Mouse (Mus musculus) T-helper 2 cell (primary cell): Measurements from ENCODE around the gene Fbn1.

ENCODE experiments used
- in situ Hi-C: fragments of 300-600 bp; cut with MboI, MseI; formaldehyde crosslinking; loops from one replicate; pipeline ENCODE4 v1.15.1; 2025; ENCODE audit warnings: high pct_unique_total_duplicates

Fbn1 gene

DNA sequence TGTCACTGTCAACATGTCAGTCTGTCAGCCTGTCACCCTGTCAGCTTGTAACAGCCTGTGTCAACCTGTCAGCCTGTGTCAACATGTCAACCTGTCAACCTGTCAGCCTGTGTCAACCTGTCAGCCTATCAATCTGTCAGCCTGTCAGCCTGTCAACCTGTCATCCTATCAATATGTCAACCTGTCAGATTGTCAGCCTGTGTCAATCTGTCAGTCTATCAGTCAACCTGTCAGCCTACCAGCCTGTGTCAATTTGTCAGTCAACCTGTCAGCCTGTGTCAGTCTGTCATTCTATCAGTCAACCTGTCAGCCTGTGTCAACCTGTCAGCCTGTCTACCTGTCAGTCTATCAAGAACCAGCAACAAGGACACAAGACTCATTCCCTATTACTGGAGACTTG, 6.3 kb downstream of the Fbn1 start:
- in situ Hi-C loops, result no loop called here

DNA sequence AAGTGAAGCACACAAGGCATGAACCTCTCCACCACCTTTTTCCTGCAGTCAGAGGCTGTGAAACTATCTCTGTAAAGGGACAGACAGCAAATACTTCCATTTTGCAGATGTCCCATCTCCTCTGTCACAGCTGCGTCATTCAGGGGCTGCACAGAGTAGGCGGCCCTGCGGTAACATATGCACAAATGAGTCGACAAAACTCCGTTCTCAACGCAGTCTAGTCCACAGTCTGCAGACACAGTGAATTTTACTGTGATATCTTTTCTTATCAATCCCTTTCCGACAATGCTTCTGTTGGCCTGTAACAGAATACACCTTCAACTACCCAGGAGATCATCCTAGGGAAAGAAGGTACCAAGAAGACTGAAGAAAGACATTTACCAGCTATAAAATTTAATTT, 9.6 kb downstream of the Fbn1 start:
- in situ Hi-C loops, result no loop called here

DNA sequence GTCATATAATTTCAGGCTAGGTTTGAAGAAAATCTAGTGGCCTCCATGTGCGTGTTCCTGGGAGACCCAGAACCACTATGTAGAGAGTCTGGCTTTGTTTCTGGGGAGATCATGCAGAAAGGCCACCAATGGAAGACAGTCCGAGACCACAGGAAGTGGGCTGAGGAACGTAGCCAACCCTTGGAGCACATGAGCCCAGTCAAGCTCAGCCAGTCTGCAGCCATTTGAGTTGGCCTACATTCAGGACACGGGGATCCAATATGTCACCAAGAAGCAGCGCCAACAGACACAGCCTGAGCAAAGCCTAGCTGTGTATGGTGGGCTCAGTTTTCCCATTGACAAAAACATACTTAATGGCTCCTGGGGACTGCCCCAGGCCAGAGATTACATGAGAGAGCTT, 11.1 kb downstream of the Fbn1 start:
- in situ Hi-C loops, result no loop called here

DNA sequence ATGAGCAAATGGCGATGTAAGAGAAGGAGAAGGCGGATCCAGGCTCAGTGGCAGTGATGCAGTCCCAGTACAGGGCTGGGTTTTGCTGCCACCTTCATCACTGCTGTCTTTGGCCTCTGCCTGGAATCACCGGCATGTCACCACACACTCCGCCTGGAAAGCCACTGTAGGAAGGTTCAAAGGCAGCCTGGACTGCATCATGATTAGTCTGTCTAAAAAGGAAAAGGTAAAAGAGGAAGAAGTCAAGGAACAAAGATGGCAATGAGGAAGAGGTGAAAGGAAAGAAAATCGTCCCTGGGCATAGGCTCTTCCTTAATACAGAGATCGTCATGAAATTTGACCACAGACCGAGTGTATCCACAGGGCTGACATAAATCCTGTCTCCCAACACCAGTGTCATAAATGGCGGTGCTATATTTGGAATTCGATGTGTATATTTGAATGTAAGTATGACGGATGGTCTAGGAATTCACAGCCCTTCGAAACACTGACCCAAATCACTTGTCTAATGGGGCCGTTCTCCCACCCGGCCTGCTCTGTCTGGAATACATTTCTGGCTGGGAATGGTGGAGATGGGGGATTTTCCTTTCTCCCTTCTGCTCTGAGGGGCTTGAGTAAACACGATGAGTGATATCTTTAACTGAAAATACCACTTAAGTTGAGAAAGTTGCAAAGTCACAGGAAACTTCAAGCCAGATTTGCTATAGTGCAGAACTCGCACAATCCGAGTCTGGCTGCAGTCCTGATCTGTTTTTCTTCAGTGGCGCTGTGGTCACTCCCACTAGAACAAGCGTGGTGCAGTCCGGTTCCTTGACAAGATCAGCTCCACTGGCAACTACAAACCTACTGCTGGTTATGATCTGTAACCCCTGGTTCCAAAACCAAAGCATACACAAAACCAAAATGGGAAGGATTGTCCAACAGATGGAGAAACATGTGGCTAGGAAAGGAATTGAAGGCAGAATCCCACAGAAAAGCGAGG, 12.7 kb downstream of the Fbn1 start:
- in situ Hi-C loops, result no loop called here

DNA sequence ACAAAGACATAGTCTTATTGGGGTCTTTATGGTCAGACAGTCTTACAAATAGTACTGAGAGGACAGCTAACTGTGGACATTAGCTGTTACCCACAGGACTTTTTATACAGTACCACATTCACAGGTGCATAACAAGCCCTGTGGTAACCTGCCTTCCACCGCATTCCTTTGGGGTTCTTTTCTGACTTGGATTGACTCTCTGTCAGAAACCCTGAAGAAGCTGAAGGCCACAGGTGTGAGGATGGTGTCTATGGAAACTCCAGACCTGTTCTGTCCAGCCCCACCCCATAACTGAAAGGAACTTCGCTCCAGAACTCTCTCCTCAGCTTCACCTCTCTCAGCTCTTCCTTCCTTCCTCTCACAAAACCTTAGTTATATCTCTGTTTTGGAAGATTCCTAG, 13.5 kb downstream of the Fbn1 start:
- in situ Hi-C loops, result no loop called here

DNA sequence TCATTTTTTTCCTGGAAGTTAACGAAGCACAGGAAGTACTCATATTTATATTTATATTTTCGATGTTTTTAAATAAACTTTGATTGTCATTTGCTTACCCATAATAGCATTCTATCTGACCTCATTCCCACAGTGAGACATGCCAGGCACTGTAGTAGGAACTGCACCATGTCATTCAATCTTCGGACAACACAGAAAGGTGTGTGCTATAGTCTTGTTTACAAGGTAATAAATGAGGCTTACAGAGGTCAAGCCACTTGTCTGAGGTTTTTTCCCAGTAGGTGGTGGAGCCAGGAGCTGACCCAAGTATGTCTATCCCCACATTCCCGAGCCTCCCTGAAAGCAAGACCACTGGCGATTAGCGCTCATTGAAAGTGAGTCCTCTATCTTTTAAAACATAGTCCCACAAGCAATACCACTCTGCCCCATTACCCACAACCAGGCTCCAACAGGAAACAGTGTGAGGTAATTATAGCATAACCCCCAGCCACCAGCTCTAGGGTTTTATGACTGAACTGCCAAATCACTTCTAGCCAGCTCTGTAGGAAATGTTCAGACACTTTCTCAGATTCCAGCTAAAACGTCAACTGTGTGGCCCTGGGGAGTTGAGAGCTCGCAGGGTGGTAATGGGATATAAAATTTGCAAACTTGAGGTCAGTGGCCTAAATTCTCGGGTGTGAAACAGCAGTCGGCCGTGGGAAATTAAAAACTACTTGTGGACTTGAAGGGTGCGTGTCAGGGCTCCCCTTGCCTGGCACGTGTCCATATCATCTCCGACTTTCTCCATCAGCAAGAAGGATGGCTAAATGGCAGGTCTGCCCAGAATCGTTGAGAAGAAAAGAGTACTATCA, 15.5 kb downstream of the Fbn1 start:
- in situ Hi-C loops, result no loop called here

DNA sequence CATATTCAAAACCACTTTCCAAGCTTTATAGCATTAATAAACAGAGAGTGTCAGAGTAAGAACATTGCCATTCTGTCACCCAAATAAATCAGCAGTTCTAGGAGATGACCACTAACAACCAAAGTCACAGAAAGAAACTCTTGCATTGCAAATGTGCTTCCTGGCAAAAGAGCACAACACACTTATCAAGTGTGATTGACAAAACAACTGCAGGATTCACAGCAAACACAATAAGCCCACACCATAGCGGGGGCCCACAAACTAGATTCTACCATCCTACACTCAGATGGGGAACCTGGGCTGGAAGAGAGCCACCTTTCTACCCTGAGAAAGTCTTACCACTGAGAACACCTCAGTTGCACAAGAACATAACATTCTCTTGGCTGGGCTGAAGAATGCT, 17.8 kb downstream of the Fbn1 start:
- in situ Hi-C loops, result no loop called here

DNA sequence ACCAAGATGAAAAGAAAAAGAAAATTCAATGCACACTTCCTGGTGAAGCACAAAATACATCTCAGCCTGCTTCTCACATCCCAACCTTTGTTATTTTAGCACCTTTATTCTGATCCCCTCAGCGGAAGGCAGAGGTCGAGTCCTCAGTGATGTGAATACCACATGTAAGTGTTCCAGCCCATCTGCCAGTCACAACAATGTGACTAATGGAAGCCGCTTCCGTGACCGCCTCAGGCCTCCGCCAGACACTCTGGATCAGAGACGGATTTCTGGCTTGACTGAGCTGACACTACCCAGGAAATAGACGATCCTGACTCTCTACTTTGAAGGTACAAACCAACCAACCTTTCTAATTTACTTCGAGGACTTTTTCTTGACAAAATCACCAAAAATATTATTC, 22.9 kb downstream of the Fbn1 start:
- in situ Hi-C loops, result no loop called here

DNA sequence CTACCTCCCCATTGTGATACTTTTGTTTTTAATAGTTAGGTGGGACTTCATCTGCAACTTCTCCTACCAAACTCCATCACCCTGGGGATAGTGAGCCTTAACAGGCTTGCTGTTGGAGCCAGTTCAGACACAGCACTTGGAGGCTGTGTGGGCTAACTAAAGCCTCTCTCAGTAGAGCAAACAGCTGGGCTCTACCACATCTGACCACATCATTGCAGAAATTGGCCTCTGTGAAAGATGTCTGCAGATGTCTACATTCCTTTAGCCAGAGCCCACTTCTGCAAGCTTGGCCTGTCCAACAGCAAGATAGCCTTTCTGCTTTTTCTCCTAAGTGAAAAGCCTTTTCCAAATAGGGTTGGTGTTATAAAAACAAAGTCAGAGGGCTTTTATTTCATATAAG, 23.6 kb downstream of the Fbn1 start:
- in situ Hi-C loops, result no loop called here

DNA sequence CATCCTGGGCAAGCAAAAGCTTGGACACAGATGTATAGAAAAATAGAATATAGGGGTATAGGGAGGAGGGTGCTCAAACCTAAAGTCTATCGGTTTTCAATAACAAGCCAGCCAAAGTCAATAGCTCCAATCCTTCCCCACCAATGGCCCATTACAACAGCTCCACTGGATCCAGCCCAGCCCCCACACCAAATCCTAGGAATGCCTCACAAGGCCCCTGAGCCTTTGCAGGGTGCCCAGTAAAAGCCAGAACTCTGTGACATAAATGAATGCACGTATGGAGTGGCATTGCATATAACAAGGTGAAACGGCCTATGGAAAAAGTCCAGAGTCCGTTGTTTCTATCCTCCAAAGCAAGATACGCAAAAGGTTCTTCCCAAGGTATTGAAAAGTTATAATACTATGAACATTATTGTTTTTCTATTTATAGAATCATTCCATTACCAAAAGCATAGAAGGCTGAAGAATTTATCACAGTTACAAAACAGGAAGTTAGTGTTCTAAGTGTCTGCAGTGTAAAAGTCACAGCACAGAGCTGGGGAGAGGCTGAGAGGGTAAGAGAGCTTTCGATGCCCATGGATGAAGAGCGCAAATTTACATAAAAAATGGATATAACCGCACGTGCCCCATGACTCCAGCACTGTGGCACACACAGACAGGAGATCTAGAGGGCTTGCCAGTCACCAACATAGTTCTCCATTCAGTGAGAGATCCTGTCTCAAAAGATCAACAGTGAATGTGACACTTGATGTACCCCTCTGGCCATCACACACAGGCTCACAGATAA, 26.1 kb downstream of the Fbn1 start:
- in situ Hi-C loops, result no loop called here

DNA sequence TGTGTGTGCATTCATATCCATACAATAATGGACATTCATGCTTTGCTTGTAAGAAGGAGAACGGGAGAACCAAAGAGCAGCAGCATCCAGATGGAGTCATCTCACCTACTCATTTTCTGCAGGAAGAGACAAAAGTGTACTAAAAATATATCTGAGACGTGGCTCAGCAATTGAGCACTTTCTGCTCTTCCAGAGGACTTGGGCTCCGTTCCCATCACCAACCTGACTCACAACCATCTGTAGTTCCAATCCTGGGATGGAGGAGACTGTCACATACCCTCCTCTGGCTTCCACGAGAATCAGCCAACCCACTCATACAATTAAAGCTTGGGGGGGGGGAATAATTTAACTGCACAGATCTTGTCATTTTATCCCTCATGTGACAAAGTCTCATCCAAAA, 26.7 kb downstream of the Fbn1 start:
- in situ Hi-C loops, result no loop called here

DNA sequence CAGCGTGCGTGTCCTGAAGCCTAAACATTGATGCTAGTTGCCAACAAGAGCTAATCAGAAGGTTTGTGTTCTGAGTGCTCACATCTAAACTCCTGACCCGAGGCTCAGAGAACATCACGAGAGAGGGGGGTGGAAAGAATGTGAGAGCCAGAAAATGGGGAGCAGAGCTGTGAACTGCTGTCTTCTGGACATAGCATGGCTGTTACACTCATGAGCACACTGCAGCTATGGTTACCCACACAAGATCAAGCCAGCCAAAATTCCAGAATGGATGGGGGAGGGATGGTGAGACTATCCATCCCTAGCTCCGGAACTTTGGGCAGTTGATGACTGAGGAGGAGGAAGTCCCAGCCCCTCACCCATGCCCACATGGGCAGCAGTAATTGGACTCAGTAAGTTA, 27.7 kb downstream of the Fbn1 start:
- in situ Hi-C loops, result no loop called here

DNA sequence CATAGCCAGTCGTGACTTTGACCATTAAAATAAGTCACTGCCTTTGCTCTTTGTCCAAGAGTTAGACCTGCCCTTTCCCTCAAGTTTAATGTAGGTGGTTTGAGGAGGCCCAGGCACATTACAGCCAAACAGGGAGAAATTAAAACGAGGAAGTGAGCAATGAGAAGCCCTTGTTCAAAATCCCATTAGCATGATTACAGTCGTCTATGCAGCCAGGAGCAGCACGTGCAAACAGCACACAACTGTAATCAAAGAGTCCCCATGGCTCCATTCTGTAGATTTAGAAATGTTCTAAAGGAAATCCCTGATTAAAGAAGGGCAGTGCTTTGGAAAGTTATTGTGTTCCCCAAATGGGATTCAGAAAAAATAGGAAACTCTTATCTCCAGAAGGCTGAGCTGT, 29.1 kb downstream of the Fbn1 start:
- in situ Hi-C loops, result no loop called here

DNA sequence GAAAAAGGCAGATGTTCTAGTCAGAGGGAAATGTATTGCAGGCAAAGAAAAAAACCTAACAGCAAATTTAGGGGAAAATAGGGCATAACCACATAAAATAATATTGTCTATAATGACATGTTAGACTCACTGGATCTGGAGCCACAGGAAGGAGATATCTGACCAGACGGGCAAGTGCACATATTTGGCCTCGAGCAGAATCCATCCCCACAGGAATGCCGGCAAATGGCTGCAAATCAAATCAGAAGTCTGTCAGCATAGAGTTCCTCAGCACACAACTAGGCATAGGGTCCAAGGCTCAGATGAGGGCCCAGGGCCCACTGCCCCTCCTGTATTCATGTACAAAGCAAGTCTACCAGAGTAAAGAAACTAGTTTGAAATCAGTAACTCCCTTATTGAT, 30.4 kb downstream of the Fbn1 start:
- in situ Hi-C loops, result no loop called here

DNA sequence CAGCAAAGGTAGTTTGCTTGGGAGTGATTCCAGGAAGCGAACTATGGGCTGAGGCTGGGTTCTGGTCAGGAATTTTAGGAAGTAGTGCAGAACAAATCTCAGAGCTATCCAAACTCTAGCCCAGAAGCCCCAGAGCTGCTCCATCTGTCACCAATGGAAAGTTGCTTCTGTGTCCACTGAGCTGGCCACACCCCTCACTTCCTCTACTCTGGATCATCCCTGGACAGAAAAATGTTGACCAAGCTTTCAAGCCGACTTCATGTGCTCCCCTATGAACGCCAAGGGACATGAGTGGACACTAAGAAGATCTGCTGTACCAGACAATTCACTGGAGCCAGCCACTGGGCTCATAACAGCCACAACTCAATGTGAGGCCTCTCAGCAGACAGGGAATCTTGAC, 31.6 kb downstream of the Fbn1 start:
- in situ Hi-C loops, result no loop called here

DNA sequence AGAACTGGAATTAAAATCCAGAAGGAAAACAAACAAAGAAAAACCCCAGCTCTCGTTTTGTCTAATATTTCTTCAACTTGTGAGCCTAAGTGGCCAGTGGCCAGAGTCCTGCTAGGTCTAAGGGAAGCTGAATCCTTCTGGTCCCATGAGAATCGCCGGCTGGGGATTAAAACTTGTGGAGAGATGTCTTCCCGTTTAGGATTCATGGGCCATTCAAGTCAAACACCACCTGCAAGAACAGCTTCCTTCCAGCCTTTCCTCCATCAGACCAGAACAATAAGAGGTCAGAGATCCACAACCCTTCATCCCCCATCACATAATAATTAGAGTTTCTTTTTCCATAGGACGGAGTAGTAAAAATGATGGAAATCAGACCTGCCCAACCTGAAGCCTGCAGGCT, 33.1 kb downstream of the Fbn1 start:
- in situ Hi-C loops, result no loop called here

DNA sequence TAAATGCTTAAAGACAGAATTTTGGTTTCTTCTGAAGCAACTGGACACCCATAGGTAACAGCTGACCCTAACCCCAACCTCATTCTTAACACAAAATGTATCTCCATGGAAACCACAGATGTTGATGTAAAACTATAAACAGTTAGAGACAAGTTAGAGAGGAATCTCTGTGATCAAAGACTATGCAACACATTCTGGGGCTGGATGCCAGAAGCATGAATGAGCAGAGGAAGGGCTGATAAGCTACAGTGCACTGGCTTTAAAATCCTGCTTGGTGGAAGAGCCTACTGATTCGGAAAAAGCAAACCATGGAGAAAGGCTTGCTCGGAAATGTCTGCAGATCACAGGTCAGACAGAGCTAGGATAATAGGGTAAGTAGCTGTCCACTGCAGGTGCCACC, 34.6 kb downstream of the Fbn1 start:
- in situ Hi-C loops, result no loop called here

DNA sequence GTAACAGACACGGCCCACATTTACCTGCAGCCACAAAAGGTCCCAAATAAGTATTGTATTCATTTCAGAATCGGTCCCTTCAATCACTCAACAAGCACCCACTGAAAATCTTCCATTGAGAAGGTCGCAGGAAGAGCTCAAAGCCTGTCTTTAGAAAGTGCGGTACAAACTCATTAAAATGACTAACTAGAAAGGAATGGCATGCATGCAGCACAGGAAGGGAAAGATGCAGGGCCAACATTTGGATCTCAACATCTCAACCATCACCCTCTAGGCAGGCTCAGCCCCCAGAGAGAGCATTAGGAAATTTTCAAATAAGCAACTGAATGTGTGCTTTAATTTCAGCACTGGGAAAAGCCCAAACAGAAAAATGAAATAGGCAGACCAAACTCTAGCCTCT, 36.1 kb downstream of the Fbn1 start:
- in situ Hi-C loops, result no loop called here

DNA sequence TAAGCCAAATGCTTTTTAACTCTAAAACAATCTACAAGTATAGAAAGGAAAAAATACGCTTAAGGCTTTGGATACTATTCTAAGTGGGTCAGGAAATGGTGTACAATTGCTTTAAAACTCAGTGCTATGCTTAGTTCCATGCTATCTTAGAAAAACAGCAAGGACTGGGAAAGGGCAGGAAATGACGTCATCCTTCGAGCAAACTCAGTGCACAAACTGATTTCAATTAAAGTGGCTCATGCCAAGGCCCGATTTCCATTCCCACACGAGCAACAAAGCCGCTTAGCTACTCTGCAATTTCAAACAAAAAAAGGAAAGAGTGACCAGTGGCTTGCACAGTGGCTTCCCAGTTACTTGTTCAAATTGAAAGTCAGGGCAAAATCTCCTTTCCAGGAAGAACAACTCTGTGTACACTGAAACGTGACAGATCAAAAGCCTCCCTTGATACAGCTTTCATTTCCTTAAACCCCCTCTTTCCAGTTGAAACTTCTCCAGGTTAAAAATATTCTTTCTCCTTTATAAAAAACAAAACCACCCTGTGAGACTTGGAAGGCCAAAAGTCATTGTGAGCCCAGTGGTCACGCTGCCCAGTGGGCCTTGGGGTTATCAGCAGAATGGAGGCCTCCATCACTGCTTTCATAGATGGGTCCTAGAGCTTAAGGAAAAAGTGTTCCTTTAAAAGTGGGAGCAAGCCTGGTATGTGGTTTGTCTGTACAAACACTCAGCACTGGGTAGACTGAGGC, 37.1 kb downstream of the Fbn1 start:
- in situ Hi-C loops, result no loop called here

DNA sequence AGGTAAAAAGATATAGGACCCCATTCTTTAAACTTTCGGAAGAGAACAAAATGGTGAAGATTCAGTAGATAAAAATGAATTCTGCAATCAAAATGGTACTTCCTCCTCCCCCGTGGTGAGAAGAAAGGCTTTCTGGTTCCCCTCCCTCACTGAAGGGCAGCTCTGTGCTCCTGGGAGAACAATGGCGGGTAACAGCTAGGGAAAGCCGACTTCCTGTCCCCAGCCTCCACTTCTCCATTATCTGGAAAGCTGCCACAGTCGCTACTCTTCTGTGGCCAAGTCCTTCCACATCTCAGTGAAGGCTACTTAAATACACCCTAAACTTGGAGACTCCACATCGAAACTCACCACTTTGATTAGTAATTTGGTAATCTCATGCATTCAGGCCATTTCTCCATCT, 43.8 kb downstream of the Fbn1 start:
- in situ Hi-C loops, result no loop called here

DNA sequence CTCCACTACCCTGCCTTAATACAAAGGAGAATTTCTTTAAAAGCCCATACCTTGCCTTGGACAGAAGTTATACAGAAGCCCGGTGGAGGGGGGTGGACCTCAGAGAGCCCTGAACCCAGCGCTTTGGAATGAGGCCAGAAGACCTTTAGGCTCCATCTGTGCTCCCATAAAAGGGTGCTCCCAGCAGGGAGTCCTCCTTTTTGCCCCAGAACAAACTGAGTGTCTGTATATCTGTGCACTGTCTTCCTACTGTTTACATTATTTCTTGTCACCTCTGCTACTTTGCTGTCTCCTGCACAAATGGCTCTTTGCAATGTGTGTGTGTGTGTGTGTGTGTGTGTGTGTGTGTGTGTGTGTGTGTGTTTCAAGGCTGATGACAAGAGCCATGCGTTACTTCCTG, 48.7 kb downstream of the Fbn1 start:
- in situ Hi-C loops, result no loop called here
